Mouse (Mus musculus) T-cell, adult 2 months (primary cell): ENCODE data around the gene Rem1.

Experiments
- DNase-seq: peaks from one replicate; pipeline ENCODE4 v3.0.0; 2022; ENCODE audit warnings: low spot score

Gene Rem1

DNA sequence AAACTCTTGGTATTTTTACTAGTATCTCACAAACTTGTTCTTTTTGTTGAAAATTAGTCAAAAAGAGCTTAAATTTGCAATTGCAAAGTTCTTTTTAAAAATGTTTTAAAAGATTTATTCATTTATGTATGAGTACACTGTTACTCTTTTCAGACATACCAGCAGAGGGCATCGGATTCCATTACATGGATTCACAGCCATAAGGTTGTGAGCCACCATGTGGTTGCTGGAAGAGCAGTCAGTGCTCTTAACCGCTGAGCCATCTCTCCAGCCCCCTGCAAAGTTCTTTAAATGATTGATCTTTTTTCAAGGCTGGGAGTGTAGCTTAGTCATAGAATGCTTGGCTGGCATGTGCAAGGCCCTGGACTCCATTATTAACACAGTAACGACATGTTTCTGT, 51.6 kb downstream of the Rem1 start:
- DNase-seq = peak; percentile 28

DNA sequence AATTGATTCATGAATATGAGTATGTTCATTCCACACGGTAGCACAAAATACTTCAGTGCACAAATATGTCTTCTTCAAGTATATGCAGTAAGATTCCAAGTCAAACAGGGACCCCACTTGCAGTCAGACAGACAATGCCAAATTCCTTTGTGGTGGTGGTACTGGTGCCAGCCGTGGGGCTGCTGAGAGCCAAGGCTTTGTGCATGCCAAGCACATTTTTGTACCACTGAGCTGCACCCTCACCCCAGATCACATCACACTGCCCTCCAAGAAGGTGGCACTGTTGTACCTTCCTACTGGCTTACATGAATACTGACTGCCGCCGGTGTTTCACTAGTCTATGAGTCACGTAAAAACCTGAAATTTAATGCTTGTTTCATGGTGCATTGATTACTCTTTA, 52.2 kb downstream of the Rem1 start:
- no peak for DNase-seq

- no peak for DNase-seq
Measured at GRCm38 (mm10) chr2:152679701-152680355, 53.1 kb downstream of the Rem1 start.

DNA sequence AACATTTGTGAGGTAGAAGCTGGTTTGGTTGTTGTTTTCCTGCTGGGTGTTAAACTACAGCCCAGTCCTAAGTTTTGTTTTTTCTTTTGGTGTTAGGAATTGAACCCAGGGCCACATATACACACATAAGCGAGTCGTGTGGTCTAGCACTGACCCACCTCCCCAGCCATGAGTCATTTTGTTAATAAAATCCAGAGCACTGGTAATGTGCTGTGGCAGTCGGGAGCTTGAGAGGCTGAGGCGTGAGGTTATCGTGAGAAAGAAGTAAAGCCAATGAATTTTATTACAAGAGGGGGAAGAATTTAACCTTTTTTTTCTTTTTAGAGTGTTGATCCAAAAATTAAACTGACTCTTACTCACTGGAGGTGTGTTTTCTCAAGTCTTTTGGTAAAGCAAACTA, 56.3 kb downstream of the Rem1 start:
- DNase-seq = no peak
